Mouse (Mus musculus): ENCODE data around the gene Tmem136. TPM values are rescaled to one million over a fixed set of nuclear protein-coding genes. Genes with fewer than 3 reads are reported as not detected.

Tmem136 gene
- total and polyA plus RNA-seq, 2 experiments from 2014 or later, result 4.9 to 8.0 TPM

DNA sequence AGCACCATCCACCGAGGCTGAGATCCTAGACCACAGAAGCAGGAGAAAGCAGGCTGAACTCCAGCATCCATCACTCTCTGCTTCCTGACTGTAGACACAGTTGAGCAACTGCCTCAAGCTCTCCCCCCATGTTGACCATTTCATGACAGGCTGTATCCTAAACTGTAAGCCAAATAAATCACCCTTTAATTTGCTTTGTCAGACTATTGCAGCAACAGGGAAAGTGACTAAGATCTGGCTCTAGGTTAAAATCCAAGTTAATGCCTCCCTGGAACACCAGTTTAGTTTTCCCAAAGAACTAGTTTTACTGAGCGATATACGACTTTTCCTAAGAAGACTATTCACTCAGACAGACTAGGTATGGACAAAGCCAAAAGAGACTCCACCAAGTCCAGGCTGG, 37.7 kb downstream of the Tmem136 start:
- 97% methylated on average over 3 of the region's 3 CpGs for WGBS
- Histone ChIP-seq H3K9me3 (ENCODE audit: low read length) (no peaks in the 10 kb centered on the region), H3K36me3 (ENCODE audit: insufficient read depth, low read length) (no peaks in the 10 kb centered on the region), H3K27me3 (ENCODE audit: insufficient read depth, low read length) (no peaks in the 10 kb centered on the region), H3K4me2 (ENCODE audit: low read depth, low read length, poor library complexity, severe bottlenecking) (no peak overlapping the region), H3K4me3 (ENCODE audit: low read depth, low read length) (no peak overlapping the region), H3K9ac (replicated peaks; ENCODE audit: low read length, poor library complexity, severe bottlenecking) (no peak overlapping the region), H3K4me1 (ENCODE audit: insufficient read depth, low read length) (no peaks in the 10 kb centered on the region), H3K27ac (ENCODE audit: low read depth, low read length) (no peak overlapping the region)
- TF ChIP-seq CTCF (IDR thresholded peaks at IDR 0.05), result no peak
- ATAC-seq (ENCODE audit: low FRiP score) (no peak), DNase-seq (ENCODE audit: low spot score) (no peak)

DNA sequence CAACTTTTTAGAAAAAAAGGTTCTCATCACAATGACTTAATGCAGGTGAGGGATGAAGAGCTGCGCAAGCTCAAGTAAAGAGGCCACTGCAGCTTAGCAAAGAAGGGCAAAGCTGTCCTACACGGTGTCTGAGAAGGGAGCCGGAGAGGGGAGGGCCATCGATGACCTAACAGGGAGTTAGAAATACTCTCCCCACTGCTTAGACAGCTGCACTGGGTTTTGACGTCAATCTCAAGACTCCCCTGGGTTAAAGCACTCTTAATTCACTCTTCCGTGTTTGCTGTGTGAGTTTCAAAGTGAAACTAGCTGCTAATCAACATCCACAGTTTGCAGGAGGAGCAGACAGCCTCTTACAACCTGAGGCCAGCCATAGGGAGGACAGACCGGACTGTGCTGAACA, 40.2 kb downstream of the Tmem136 start:
- Histone ChIP-seq H3K4me3 (ENCODE audit: low read depth, low read length) (no peak overlapping the region), H3K9me3 (ENCODE audit: low read length) (no peaks in the 10 kb centered on the region), H3K27me3 (ENCODE audit: insufficient read depth, low read length) (no peaks in the 10 kb centered on the region), H3K4me2 (ENCODE audit: low read depth, low read length, poor library complexity, severe bottlenecking) (no peak overlapping the region), H3K36me3 (ENCODE audit: insufficient read depth, low read length) (no peaks in the 10 kb centered on the region), H3K27ac (ENCODE audit: low read depth, low read length) (no peak overlapping the region), H3K4me1 (ENCODE audit: insufficient read depth, low read length) (peaks cover 3% of the 10 kb centered on the region), H3K9ac (replicated peaks; ENCODE audit: low read length, poor library complexity, severe bottlenecking) (no peak overlapping the region)
- ATAC-seq (ENCODE audit: low FRiP score), result no peak
- WGBS, result 75% methylated on average over 7 of the region's 7 CpGs
- TF ChIP-seq CTCF (IDR thresholded peaks at IDR 0.05), result no peak
- DNase-seq (ENCODE audit: low spot score), result no peak

DNA sequence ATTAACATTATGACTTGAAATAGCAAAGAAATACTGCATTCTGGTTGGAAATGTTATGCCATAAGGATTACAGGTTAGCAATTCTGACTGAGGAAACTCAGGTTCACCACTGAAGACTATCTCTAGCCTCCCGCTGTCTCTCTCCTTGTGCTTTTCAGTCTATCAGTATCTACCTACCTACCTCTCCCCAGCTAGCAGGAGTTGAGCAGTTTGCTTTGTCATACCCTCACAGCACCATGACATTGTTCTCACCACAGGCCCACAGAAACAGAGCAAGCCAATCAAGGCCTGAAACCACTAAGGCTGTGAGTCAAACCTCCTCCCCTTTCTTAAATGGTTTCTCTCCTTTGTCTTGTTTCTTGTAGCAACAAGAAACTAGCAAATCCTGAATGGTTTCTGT, 41.8 kb downstream of the Tmem136 start:
- no peak overlapping the region for H3K9ac ChIP-seq (replicated peaks; ENCODE audit: low read length, poor library complexity, severe bottlenecking)
- H3K9me3 ChIP-seq (ENCODE audit: low read length), result no peaks in the 10 kb centered on the region
- H3K4me2 ChIP-seq (ENCODE audit: low read depth, low read length, poor library complexity, severe bottlenecking), result no peak overlapping the region
- 100% methylated on average over 1 of the region's 1 CpGs for WGBS
- peaks cover 3% of the 10 kb centered on the region for H3K4me1 ChIP-seq (ENCODE audit: insufficient read depth, low read length)
- H3K27me3 ChIP-seq (ENCODE audit: insufficient read depth, low read length), result no peaks in the 10 kb centered on the region
- no peaks in the 10 kb centered on the region for H3K36me3 ChIP-seq (ENCODE audit: insufficient read depth, low read length)
- no peak overlapping the region for H3K27ac ChIP-seq (ENCODE audit: low read depth, low read length)
- no peak for TF ChIP-seq CTCF (IDR thresholded peaks at IDR 0.05)
- DNase-seq (ENCODE audit: low spot score) (no peak), ATAC-seq (ENCODE audit: low FRiP score) (no peak)
- H3K4me3 ChIP-seq (ENCODE audit: low read depth, low read length), result no peak overlapping the region

DNA sequence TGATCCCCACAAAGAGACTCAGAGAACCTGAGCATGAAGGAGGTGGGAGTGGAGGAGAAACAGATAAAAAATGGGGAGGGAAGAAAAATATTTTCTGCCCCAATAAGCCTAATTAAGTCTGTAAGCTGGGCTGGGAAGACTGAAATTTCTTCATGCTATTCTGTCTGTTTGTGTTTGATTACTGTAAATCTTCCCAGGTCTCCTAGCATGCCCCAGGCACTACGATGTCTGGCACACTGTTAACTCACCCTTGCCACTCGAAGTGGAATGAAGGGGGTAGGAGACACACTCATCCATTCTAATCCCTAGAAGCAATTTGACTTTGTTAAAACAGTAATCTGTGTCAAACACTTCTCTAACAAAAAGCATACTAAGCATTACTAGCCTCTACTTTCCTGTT, 44.6 kb downstream of the Tmem136 start:
- DNase-seq (ENCODE audit: low spot score), result no peak

DNA sequence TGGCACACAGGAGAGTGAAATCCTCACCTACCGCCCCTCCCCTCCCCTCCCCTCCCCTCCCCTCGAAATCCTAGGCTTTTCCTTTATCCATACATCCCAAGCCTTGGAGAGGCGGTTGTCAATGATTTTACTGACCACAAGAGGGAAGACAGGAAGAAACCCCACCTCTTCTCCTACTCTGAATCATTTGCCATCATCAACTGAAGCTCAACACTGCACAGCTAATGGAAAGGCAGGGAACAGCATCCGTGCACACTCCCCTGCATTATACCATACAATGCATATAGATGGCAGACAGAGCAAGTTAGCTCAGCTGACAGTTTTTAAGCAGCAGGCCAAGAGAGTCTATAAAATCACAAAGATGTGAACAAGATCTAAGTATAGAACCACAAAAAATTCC, 45.2 kb downstream of the Tmem136 start:
- TF ChIP-seq CTCF (IDR thresholded peaks at IDR 0.05), result peak; percentile 72
- H3K27me3 ChIP-seq (ENCODE audit: insufficient read depth, low read length), result no peaks in the 10 kb centered on the region
- WGBS, result 6% methylated on average over 4 of the region's 4 CpGs

More for the DNA sequence above, 44.6 kb downstream of the Tmem136 start:
- Histone ChIP-seq H3K4me3 (ENCODE audit: low read depth, low read length) (peak overlapping the region; percentile 56), H3K36me3 (ENCODE audit: insufficient read depth, low read length) (no peaks in the 10 kb centered on the region), H3K27me3 (ENCODE audit: insufficient read depth, low read length) (no peaks in the 10 kb centered on the region), H3K9me3 (ENCODE audit: low read length) (no peaks in the 10 kb centered on the region), H3K4me1 (ENCODE audit: insufficient read depth, low read length) (peaks cover 16% of the 10 kb centered on the region), H3K4me2 (ENCODE audit: low read depth, low read length, poor library complexity, severe bottlenecking) (peak overlapping the region; percentile 47), H3K9ac (replicated peaks; ENCODE audit: low read length, poor library complexity, severe bottlenecking) (peak overlapping the region; percentile 77), H3K27ac (ENCODE audit: low read depth, low read length) (peak overlapping the region; percentile 82)
- WGBS, result 20% methylated on average over 2 of the region's 2 CpGs
- ATAC-seq (ENCODE audit: low FRiP score), result no peak
- TF ChIP-seq CTCF (IDR thresholded peaks at IDR 0.05), result no peak

DNA sequence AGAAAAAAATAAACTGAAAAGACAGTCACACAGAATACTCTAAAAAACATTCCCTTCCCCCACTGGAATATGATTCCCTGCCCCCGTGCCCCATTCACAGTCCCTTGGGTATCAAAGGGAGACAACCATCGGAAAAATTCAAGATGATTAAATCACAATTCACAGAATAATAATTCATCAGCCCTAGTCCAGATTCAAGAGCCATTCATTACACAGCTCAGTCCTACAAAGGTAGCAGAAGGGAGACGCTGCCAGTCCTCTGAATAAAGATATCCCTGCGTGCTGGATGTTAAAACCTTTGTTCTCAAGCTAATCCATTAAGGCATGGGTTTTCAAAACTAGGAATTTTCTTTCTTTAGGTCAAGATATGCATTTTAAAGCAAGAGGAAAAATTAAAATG, 45.8 kb downstream of the Tmem136 start:
- DNase-seq (ENCODE audit: low spot score) (peak; percentile 12), ATAC-seq (ENCODE audit: low FRiP score) (peak; percentile 50; the same call in 1 of the 2 replicates)
- WGBS, result 13% methylated on average over 4 of the region's 4 CpGs
- Histone ChIP-seq H3K9ac (replicated peaks; ENCODE audit: low read length, poor library complexity, severe bottlenecking) (peak overlapping the region; percentile 77), H3K4me3 (ENCODE audit: low read depth, low read length) (peak overlapping the region; percentile 56), H3K9me3 (ENCODE audit: low read length) (no peaks in the 10 kb centered on the region), H3K27me3 (ENCODE audit: insufficient read depth, low read length) (no peaks in the 10 kb centered on the region), H3K36me3 (ENCODE audit: insufficient read depth, low read length) (no peaks in the 10 kb centered on the region), H3K4me1 (ENCODE audit: insufficient read depth, low read length) (peaks cover 16% of the 10 kb centered on the region), H3K4me2 (ENCODE audit: low read depth, low read length, poor library complexity, severe bottlenecking) (peak overlapping the region; percentile 47), H3K27ac (ENCODE audit: low read depth, low read length) (peak overlapping the region; percentile 82)
- TF ChIP-seq CTCF (IDR thresholded peaks at IDR 0.05), result no peak

More for the DNA sequence above, 45.2 kb downstream of the Tmem136 start:
- peak; percentile 92 for ATAC-seq (ENCODE audit: low FRiP score)
- H3K4me1 ChIP-seq (ENCODE audit: insufficient read depth, low read length), result peaks cover 16% of the 10 kb centered on the region
- H3K9ac ChIP-seq (replicated peaks; ENCODE audit: low read length, poor library complexity, severe bottlenecking), result peak overlapping the region; percentile 77
- H3K9me3 ChIP-seq (ENCODE audit: low read length), result no peaks in the 10 kb centered on the region
- peak overlapping the region; percentile 82 for H3K27ac ChIP-seq (ENCODE audit: low read depth, low read length)
- DNase-seq (ENCODE audit: low spot score), result peak; percentile 82
- no peaks in the 10 kb centered on the region for H3K36me3 ChIP-seq (ENCODE audit: insufficient read depth, low read length)
- H3K4me2 ChIP-seq (ENCODE audit: low read depth, low read length, poor library complexity, severe bottlenecking), result peak overlapping the region; percentile 47
- H3K4me3 ChIP-seq (ENCODE audit: low read depth, low read length), result peak overlapping the region; percentile 56

Data from midbrain, postnatal 0 days (tissue).